Mouse (Mus musculus): ENCODE measurements at regions not wholly inside any gene's neighbourhood (a gene's known extent, or its start where the extent isn't known, plus 50 kb on each side); places are given as distances from the start of the nearest gene placed in this dataset.

DNA sequence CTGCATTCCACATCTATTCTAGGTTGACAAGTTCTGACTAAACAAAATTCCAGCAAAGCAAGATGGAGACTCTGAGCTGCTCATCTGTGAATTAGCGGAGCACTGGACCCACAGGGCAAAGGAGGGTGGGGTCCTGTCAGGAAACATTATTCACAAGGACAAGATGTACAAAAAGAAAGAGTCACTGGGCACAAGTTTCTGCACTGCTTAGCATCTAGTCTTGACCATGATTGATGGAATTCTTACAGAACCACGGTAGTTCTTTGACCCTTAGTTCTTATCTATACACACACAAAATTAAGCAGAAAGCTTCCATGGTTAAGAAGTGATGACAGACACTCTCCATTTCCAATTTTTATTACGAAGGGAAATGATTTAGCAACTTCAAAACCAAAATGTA, 267.6 kb downstream of the Mreg start:
- no peaks in the 10 kb centered on the region for H3K9me3 ChIP-seq (replicated peaks)
- H3K4me1 ChIP-seq (replicated peaks), result peaks cover 4% of the 10 kb centered on the region; the same call in 1 of the 2 replicates
- no peak for ATAC-seq (replicated peaks; ENCODE audit: insufficient number of reproducible peaks, insufficient read depth, low FRiP score, low read depth)
- H3K9ac ChIP-seq, result no peak overlapping the region
- no peaks in the 10 kb centered on the region for H3K36me3 ChIP-seq
- no peak overlapping the region for H3K4me2 ChIP-seq
- no peak overlapping the region for H3K27ac ChIP-seq
- H3K4me3 ChIP-seq, result no peak overlapping the region
- H3K27me3 ChIP-seq, result no peaks in the 10 kb centered on the region
- WGBS, result 50% methylated on average over 3 of the region's 3 CpGs

GRCm38 (mm10) chr1:71942145-71942544, 270.0 kb downstream of the Mreg start:
- H3K9ac ChIP-seq, result no peak overlapping the region
- no peaks in the 10 kb centered on the region for H3K36me3 ChIP-seq
- no peak overlapping the region for H3K27ac ChIP-seq
- no peaks in the 10 kb centered on the region for H3K27me3 ChIP-seq
- H3K9me3 ChIP-seq (replicated peaks), result no peaks in the 10 kb centered on the region
- H3K4me1 ChIP-seq (replicated peaks), result peaks cover 4% of the 10 kb centered on the region; the same call in 1 of the 2 replicates
- no peak for ATAC-seq (replicated peaks; ENCODE audit: insufficient number of reproducible peaks, insufficient read depth, low FRiP score, low read depth)
- H3K4me2 ChIP-seq, result no peak overlapping the region
- no peak overlapping the region for H3K4me3 ChIP-seq

- H3K4me1 ChIP-seq (replicated peaks), result peaks cover 4% of the 10 kb centered on the region; the same call in 1 of the 2 replicates
- H3K27ac ChIP-seq, result no peak overlapping the region
- no peaks in the 10 kb centered on the region for H3K9me3 ChIP-seq (replicated peaks)
- H3K4me3 ChIP-seq, result no peak overlapping the region
- H3K9ac ChIP-seq, result no peak overlapping the region
- 63% methylated on average over 4 of the region's 4 CpGs for WGBS
- no peaks in the 10 kb centered on the region for H3K27me3 ChIP-seq
- no peaks in the 10 kb centered on the region for H3K36me3 ChIP-seq
- H3K4me2 ChIP-seq, result no peak overlapping the region
- ATAC-seq (replicated peaks; ENCODE audit: insufficient number of reproducible peaks, insufficient read depth, low FRiP score, low read depth), result no peak
These were observed 270.4 kb downstream of the Mreg start for GRCm38 (mm10) chr1:71941688-71942087.

GRCm38 (mm10) chr1:71940900-71941299, 271.2 kb downstream of the Mreg start:
- WGBS, result 51% methylated on average over 4 of the region's 4 CpGs

DNA sequence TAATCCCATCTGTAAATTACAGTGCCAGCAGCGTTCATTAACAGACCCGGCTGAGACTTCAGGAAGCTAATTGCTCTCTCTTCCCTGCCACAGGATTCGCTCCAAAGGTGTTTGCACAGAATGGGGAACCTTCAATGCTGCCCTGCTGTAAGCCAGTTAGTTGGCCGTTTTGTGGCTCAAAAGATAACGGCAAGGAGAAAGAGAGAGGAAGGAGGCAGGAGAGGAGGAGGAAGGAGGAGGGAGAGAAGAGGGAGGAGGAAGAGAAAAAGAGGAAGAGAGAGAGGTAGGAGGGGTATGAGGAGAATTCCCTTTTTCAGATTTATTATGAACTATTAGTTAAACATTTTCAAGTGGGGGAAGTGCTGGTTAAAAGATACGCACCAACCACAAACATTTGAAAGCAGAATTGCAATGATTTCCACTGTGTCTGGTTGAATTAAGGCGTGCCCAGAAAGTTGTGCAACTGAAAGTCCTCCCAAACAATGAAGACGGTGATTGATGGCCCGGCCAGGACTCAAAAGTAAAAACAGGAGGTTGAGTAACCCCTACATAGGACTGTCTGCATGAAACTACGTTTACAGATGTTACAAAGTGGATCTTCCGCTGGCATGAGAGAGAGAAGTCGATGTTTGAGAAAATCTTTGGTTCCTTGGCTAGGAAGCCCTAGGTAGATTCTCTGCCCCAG, 273.6 kb downstream of the Mreg start:
- WGBS, result 45% methylated on average over 12 of the region's 12 CpGs
- no peaks in the 10 kb centered on the region for H3K27me3 ChIP-seq
- H3K9ac ChIP-seq, result no peak overlapping the region
- H3K36me3 ChIP-seq, result no peaks in the 10 kb centered on the region
- ATAC-seq (replicated peaks; ENCODE audit: insufficient number of reproducible peaks, insufficient read depth, low FRiP score, low read depth), result no peak
- H3K4me2 ChIP-seq, result no peak overlapping the region
- H3K9me3 ChIP-seq (replicated peaks), result no peaks in the 10 kb centered on the region
- no peak overlapping the region for H3K27ac ChIP-seq
- peaks cover 4% of the 10 kb centered on the region; the same call in 1 of the 2 replicates for H3K4me1 ChIP-seq (replicated peaks)
- no peak overlapping the region for H3K4me3 ChIP-seq

More at GRCm38 (mm10) chr1:71940900-71941299, 271.2 kb downstream of the Mreg start:
- Histone ChIP-seq H3K4me2 (no peak overlapping the region), H3K9ac (no peak overlapping the region), H3K4me3 (no peak overlapping the region), H3K4me1 (replicated peaks) (peaks cover 4% of the 10 kb centered on the region; the same call in 1 of the 2 replicates), H3K36me3 (no peaks in the 10 kb centered on the region), H3K27ac (no peak overlapping the region), H3K9me3 (replicated peaks) (no peaks in the 10 kb centered on the region), H3K27me3 (no peaks in the 10 kb centered on the region)
- no peak for ATAC-seq (replicated peaks; ENCODE audit: insufficient number of reproducible peaks, insufficient read depth, low FRiP score, low read depth)

- Histone ChIP-seq H3K4me2 (no peak overlapping the region), H3K27ac (no peak overlapping the region), H3K4me3 (no peak overlapping the region), H3K4me1 (replicated peaks) (peaks cover 4% of the 10 kb centered on the region; the same call in 1 of the 2 replicates), H3K36me3 (no peaks in the 10 kb centered on the region), H3K27me3 (no peaks in the 10 kb centered on the region), H3K9me3 (replicated peaks) (no peaks in the 10 kb centered on the region), H3K9ac (no peak overlapping the region)
- no peak for ATAC-seq (replicated peaks; ENCODE audit: insufficient number of reproducible peaks, insufficient read depth, low FRiP score, low read depth)
- 47% methylated on average over 8 of the region's 8 CpGs for WGBS
These were observed 274.2 kb downstream of the Mreg start for GRCm38 (mm10) chr1:71937922-71938321.

DNA sequence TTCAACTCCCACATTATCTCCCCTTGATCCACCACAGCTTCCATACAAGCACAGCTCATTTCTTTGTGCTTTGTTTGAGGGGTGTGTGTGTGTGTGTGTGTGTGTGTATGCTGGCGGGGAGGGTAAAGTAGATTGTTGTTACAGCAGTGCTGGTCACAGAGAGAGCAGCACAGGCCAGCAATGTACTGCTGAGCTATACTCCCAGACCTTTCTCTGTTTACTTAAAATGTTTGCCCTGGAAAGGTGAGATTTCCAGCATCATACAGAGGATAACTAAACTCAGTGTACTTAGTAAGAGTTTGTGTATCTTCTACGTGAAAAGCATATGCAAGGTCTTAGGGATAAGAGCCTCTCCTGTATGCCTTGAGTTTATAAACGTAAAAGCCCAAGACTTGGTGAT, 274.9 kb downstream of the Mreg start:
- Histone ChIP-seq H3K4me1 (replicated peaks) (peaks cover 4% of the 10 kb centered on the region; the same call in 1 of the 2 replicates), H3K36me3 (no peaks in the 10 kb centered on the region), H3K4me2 (no peak overlapping the region), H3K27me3 (no peaks in the 10 kb centered on the region), H3K4me3 (no peak overlapping the region), H3K9ac (no peak overlapping the region), H3K9me3 (replicated peaks) (no peaks in the 10 kb centered on the region), H3K27ac (no peak overlapping the region)
- ATAC-seq (replicated peaks; ENCODE audit: insufficient number of reproducible peaks, insufficient read depth, low FRiP score, low read depth), result no peak
- WGBS, result 74% methylated on average over 3 of the region's 3 CpGs

DNA sequence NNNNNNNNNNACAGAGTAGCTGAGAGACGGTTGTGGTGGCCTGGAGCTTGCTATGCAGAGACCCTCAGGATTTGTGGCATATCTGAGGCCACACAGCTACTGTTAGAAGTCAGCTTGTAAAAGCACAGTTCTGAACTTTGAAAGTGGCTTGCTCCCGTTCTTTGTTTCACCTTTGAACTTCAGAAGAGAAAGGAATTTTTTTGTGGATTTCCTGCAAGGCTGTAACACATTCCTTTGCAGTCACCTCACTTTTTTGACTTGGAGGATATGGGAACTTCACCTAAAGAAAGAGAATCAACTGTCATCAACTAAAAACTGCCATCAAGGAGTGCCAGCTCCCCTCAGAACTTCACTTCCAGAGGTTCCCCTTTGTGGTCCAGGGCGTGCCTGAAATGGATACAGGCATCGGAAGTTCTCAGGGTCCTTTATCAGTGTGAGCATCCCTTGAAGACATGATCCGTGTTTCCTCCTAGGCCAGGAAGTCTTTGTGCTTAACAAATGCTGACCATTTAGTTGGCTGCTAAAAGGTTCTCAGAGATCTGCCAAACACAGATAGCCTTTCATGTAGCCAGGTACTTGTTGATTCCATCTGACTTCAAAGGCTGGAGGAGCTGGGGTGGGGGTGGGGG, 275.5 kb downstream of the Mreg start:
- 29% methylated on average over 5 of the region's 5 CpGs for whole genome bisulfite sequencing
- H3K36me3 ChIP-seq, result no peaks in the 10 kb centered on the region
- no peak overlapping the region for H3K4me2 ChIP-seq
- no peak overlapping the region for H3K9ac ChIP-seq
- no peak overlapping the region for H3K4me3 ChIP-seq
- H3K9me3 ChIP-seq (replicated peaks), result no peaks in the 10 kb centered on the region
- ATAC-seq (replicated peaks; ENCODE audit: insufficient number of reproducible peaks, insufficient read depth, low FRiP score, low read depth), result no peak
- H3K27me3 ChIP-seq, result no peaks in the 10 kb centered on the region
- H3K27ac ChIP-seq, result no peak overlapping the region
- peaks cover 2% of the 10 kb centered on the region; the same call in 1 of the 2 replicates for H3K4me1 ChIP-seq (replicated peaks)

- Histone ChIP-seq H3K9me3 (replicated peaks) (no peaks in the 10 kb centered on the region), H3K27me3 (no peaks in the 10 kb centered on the region), H3K27ac (no peak overlapping the region), H3K36me3 (no peaks in the 10 kb centered on the region), H3K4me1 (replicated peaks) (no peaks in the 10 kb centered on the region), H3K4me3 (no peak overlapping the region), H3K9ac (no peak overlapping the region), H3K4me2 (no peak overlapping the region)
- 89% methylated on average over 2 of the region's 2 CpGs for WGBS
- ATAC-seq (replicated peaks; ENCODE audit: insufficient number of reproducible peaks, insufficient read depth, low FRiP score, low read depth), result no peak
These were observed 272.5 kb upstream of the Fn1 start for GRCm38 (mm10) chr1:71925501-71925900.

DNA sequence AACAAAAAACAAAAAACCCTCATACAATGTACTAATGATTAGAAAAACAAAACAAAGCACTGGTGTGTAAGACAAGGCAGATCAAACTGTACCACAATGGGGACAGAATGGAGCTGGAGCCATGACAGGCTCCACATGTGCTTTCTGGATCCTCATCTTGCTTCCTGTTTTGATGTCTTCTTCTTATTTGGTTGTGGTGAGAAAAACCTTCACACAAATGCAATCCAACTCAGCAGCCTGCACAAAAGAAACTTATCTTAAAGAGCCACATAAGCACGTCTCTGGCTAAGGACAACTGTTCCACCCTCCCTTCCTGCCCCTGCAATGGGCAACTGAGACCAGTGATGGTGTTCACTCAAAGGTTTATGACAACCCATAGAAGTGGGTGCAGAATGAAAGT, 271.9 kb upstream of the Fn1 start:
- no peak overlapping the region for H3K4me3 ChIP-seq
- no peak overlapping the region for H3K27ac ChIP-seq
- 62% methylated on average over 1 of the region's 1 CpGs for WGBS
- H3K9me3 ChIP-seq (replicated peaks), result no peaks in the 10 kb centered on the region
- ATAC-seq (replicated peaks; ENCODE audit: insufficient number of reproducible peaks, insufficient read depth, low FRiP score, low read depth), result no peak
- no peaks in the 10 kb centered on the region for H3K36me3 ChIP-seq
- H3K27me3 ChIP-seq, result no peaks in the 10 kb centered on the region
- no peak overlapping the region for H3K9ac ChIP-seq
- H3K4me2 ChIP-seq, result no peak overlapping the region
- no peaks in the 10 kb centered on the region for H3K4me1 ChIP-seq (replicated peaks)

DNA sequence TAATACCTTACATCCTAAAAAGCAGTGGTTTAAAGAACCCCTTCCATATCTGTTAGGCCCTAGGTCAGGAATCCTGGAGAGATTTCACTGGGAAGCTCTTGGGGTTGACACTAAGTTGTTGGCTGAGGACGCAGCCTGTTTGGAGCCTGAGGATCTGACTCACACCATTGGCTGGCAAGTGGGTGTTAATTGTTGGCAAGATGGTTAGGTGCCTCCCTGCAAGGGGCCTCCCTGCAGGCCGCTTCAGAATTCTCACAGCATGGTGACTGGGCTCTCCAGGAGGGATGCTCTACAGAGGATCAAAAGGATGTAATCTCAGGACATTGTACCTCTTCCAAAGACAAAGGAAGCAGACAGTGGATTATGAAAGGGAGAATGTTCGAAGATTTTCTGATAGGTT, 270.7 kb upstream of the Fn1 start:
- Histone ChIP-seq H3K4me3 (no peak overlapping the region), H3K4me1 (replicated peaks) (no peaks in the 10 kb centered on the region), H3K9ac (no peak overlapping the region), H3K27ac (no peak overlapping the region), H3K9me3 (replicated peaks) (no peaks in the 10 kb centered on the region), H3K27me3 (no peaks in the 10 kb centered on the region), H3K4me2 (no peak overlapping the region), H3K36me3 (no peaks in the 10 kb centered on the region)
- 52% methylated on average over 3 of the region's 3 CpGs for WGBS
- no peak for ATAC-seq (replicated peaks; ENCODE audit: insufficient number of reproducible peaks, insufficient read depth, low FRiP score, low read depth)

- no peaks in the 10 kb centered on the region for H3K36me3 ChIP-seq
- H3K27me3 ChIP-seq, result no peaks in the 10 kb centered on the region
- H3K27ac ChIP-seq, result no peak overlapping the region
- no peak overlapping the region for H3K9ac ChIP-seq
- H3K4me1 ChIP-seq (replicated peaks), result no peaks in the 10 kb centered on the region
- H3K4me2 ChIP-seq, result no peak overlapping the region
- no peak overlapping the region for H3K4me3 ChIP-seq
- WGBS, result 87% methylated on average over 2 of the region's 2 CpGs
- no peaks in the 10 kb centered on the region for H3K9me3 ChIP-seq (replicated peaks)
- ATAC-seq (replicated peaks; ENCODE audit: insufficient number of reproducible peaks, insufficient read depth, low FRiP score, low read depth), result no peak
These were observed 268.5 kb upstream of the Fn1 start for GRCm38 (mm10) chr1:71921456-71921855.
